Mouse (Mus musculus): ENCODE results near the gene Zfp664.

DNA sequence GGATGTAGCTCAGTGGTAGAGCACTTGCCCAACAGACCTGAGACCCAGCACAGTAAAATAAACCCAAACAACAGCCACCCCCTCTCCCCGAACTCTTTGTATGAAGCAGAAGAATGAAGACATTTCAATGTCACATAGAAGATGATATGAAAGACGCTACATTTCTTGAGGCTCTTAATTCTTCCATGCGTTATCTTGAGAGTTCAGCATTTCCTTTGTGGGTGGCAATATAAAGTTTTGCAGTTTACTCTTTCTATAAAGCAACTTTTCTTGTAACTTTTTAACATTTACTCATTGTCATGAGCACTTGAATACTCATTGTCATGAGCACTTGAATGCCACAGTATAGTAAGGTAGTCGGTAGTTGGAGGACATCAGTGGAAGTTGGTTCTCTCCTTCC is 8.3 kb upstream of the Zfp664 start:
- TF ChIP-seq CTCF (IDR thresholded peaks at IDR 0.05; ENCODE audit: extremely low read depth, insufficient read depth, low read length) (no peak), POLR2A (IDR thresholded peaks at IDR 0.05; ENCODE audit: extremely low read depth, insufficient read depth, low read length) (no peak)
